Comparison of ENCODE assay signal across 17 mouse cellular contexts in the genomic region with DNA sequence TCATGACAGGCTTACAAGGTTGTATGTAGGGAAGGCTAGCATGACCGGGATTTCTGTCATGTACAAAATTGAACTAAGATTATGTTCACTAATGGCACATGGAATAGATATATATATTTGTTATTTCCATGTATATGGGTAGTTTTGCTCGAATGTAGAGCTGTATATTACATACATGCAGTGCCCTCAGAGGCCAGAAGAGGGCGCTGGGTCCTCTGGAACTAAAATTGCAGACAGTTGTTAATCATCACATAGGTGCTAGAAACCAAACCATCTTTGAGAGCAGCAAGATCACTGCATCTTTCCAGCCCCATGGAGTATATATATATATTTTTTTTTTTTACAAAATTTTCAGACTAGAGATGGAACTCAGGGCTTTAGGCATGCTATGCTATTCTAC. TPM values are rescaled to one million over a fixed set of nuclear protein-coding genes. Genes with fewer than 3 reads are reported as not detected.
DNase-seq lines count a peak whose midpoint lies in the region; ATAC-seq and TF ChIP-seq lines count a peak whose summit lies in the region.
"Had no signal": no experiment of that assay in that cellular context is flagged by ENCODE, and none has a peak within 500 bp of the region (broad histone marks: within the 10 kb centered on the region; RNA-seq: fewer than 3 reads in every experiment).

No protein-coding gene starts in this region.

- no peaks in the 10 kb centered on the region for H3K9me3 ChIP-seq in kidney, postnatal 0 days (replicated peaks; ENCODE audit: low read length)
- H3K9me3 ChIP-seq in kidney, embryonic 16.5 days (ENCODE audit: low read length): no peaks in the 10 kb centered on the region
- H3K9me3 ChIP-seq: embryonic facial prominence, embryonic 15.5 days; liver, embryonic 13.5 days; midbrain, embryonic 13.5 days; neural tube, embryonic 15.5 days had no signal

- H3K27ac ChIP-seq in kidney, postnatal 0 days: no peak overlapping the region
- no peak overlapping the region for H3K27ac ChIP-seq in kidney, embryonic 16.5 days (ENCODE audit: low read length)
- no peak overlapping the region for H3K27ac ChIP-seq in bone marrow, adult 2 months (ENCODE audit: control insufficient read depth, insufficient read depth, low read depth, low read length, poor library complexity)
- H3K27ac ChIP-seq: embryonic facial prominence, embryonic 15.5 days; liver, embryonic 13.5 days; midbrain, embryonic 13.5 days; neural tube, embryonic 15.5 days had no signal

- no peak overlapping the region for H3K9ac ChIP-seq in kidney, postnatal 0 days (ENCODE audit: low read depth, low read length)
- H3K9ac ChIP-seq in kidney, embryonic 16.5 days (replicated peaks; ENCODE audit: low read length): no peak overlapping the region
- H3K9ac ChIP-seq: embryonic facial prominence, embryonic 15.5 days; liver, embryonic 13.5 days; midbrain, embryonic 13.5 days; neural tube, embryonic 15.5 days had no signal

- no peak overlapping the region for H3K4me2 ChIP-seq in kidney, postnatal 0 days (ENCODE audit: low read length)
- no peak overlapping the region for H3K4me2 ChIP-seq in kidney, embryonic 16.5 days (replicated peaks; ENCODE audit: low read depth, low read length)
- H3K4me2 ChIP-seq: embryonic facial prominence, embryonic 15.5 days; liver, embryonic 13.5 days; midbrain, embryonic 13.5 days; neural tube, embryonic 15.5 days had no signal

- no peak for TF ChIP-seq POLR2A in bone marrow, adult 2 months (IDR thresholded peaks at IDR 0.05; ENCODE audit: borderline replicate concordance, control insufficient read depth, low read depth, low read length)

- H3K36me3 ChIP-seq in kidney, postnatal 0 days (ENCODE audit: insufficient read depth, low read length): no peaks in the 10 kb centered on the region
- H3K36me3 ChIP-seq in kidney, embryonic 16.5 days (ENCODE audit: insufficient read depth, low read length): 0 out of 2 replicates have a peak, but pooled peaks cover 10% of the 10 kb centered on the region
- H3K36me3 ChIP-seq: liver, embryonic 13.5 days had no signal

- peak; percentile 59 for TF ChIP-seq CTCF in kidney, postnatal 0 days (IDR thresholded peaks at IDR 0.05; ENCODE audit: low read depth)
- peak; percentile 36; the same call in 1 of the 2 replicates for TF ChIP-seq CTCF in bone marrow, adult 2 months (IDR thresholded peaks at IDR 0.05; ENCODE audit: control insufficient read depth, insufficient read depth, low read length)

- H3K4me1 ChIP-seq in kidney, postnatal 0 days (replicated peaks; ENCODE audit: insufficient read depth, low read length): no peaks in the 10 kb centered on the region
- H3K4me1 ChIP-seq in kidney, embryonic 16.5 days (ENCODE audit: insufficient read depth, low read length): no peaks in the 10 kb centered on the region
- H3K4me1 ChIP-seq in bone marrow, adult 2 months (ENCODE audit: control insufficient read depth, insufficient read depth, low read length): no peaks in the 10 kb centered on the region; the same call in none of the 2 replicates
- H3K4me1 ChIP-seq: embryonic facial prominence, embryonic 15.5 days; liver, embryonic 13.5 days; midbrain, embryonic 13.5 days; neural tube, embryonic 15.5 days had no signal

- 54% methylated on average over 3 of the region's 3 CpGs for WGBS in kidney, postnatal 0 days
- 54% methylated on average over 3 of the region's 3 CpGs for WGBS in kidney, embryonic 16.5 days
- 44% methylated on average over 3 of the region's 3 CpGs for WGBS in bone marrow, adult 2 months

- no peaks in the 10 kb centered on the region for H3K27me3 ChIP-seq in kidney, postnatal 0 days (ENCODE audit: insufficient read depth, low read length)
- H3K27me3 ChIP-seq in kidney, embryonic 16.5 days (ENCODE audit: insufficient read depth, low read length): no peaks in the 10 kb centered on the region
- H3K27me3 ChIP-seq: embryonic facial prominence, embryonic 15.5 days; liver, embryonic 13.5 days; midbrain, embryonic 13.5 days; neural tube, embryonic 15.5 days; Patski had no signal

- ATAC-seq in kidney, postnatal 0 days (replicated peaks; ENCODE audit: low FRiP score, low read depth): no peak
- ATAC-seq in kidney, embryonic 16.5 days (ENCODE audit: low FRiP score, low TSS enrichment): no peak
- ATAC-seq in frontal cortex, adult (ENCODE audit: low TSS enrichment): no peak
- ATAC-seq: midbrain, embryonic 13.5 days; Patski had no signal

- no peak for DNase-seq in kidney, postnatal 0 days (ENCODE audit: low spot score)
- peak; percentile 25 for DNase-seq in thymus, postnatal 0 days (ENCODE audit: low spot score)
- DNase-seq in thymus, adult 18-20 months: no peak
- DNase-seq in ovary, postnatal 14 days (ENCODE audit: low spot score): no peak
- DNase-seq: cerebellum, postnatal 25 days; heart, adult 11 months; heart, postnatal 4 days; kidney, adult 18-20 months; liver, embryonic 13.5 days had no signal

- no peak overlapping the region for H3K4me3 ChIP-seq in kidney, postnatal 0 days (replicated peaks; ENCODE audit: low read depth, low read length)
- H3K4me3 ChIP-seq in kidney, embryonic 16.5 days (ENCODE audit: low read length): no peak overlapping the region
- H3K4me3 ChIP-seq in bone marrow, adult 2 months (replicated peaks; ENCODE audit: control insufficient read depth, low read depth, low read length): no peak overlapping the region
- H3K4me3 ChIP-seq: embryonic facial prominence, embryonic 15.5 days; liver, embryonic 13.5 days; midbrain, embryonic 13.5 days; neural tube, embryonic 15.5 days had no signal

RNA-seq across cellular contexts. Expression of a gene that starts 11.7 kb away (rescaled TPM):
- 43.9 and 45.4 TPM in 2 replicates for polyA plus RNA-seq in kidney, postnatal 0 days (2015; fragmentation: Nextera tagmentation; extraction: Ambion mirVana)
- polyA plus RNA-seq in kidney, embryonic 16.5 days (2015; fragmentation: Nextera tagmentation; extraction: Ambion mirVana): 44.8 and 47.5 TPM in 2 replicates
- polyA plus RNA-seq in thymus, postnatal 0 days (2015; fragmentation: Nextera tagmentation; extraction: Ambion mirVana): 424 and 433 TPM in 2 replicates
- 2.4 and 6.5 TPM in 2 replicates for polyA plus RNA-seq in bone marrow, adult 2 months (2011; ENCODE audit: insufficient read depth, insufficient read length, low replicate concordance, missing spikeins)

RNA-seq across cellular contexts. Expression of a gene that starts 12.5 kb away (rescaled TPM):
- 9.2 and 9.4 TPM in 2 replicates for polyA plus RNA-seq in kidney, postnatal 0 days (2015; fragmentation: Nextera tagmentation; extraction: Ambion mirVana)
- 8.8 and 9.0 TPM in 2 replicates for polyA plus RNA-seq in kidney, embryonic 16.5 days (2015; fragmentation: Nextera tagmentation; extraction: Ambion mirVana)
- 5.3 and 5.9 TPM in 2 replicates for polyA plus RNA-seq in thymus, postnatal 0 days (2015; fragmentation: Nextera tagmentation; extraction: Ambion mirVana)
- 0.97 TPM in 1 of 2 replicates, not detected in the other for polyA plus RNA-seq in bone marrow, adult 2 months (2011; ENCODE audit: insufficient read depth, insufficient read length, low replicate concordance, missing spikeins)

RNA-seq across cellular contexts. Expression of a gene that starts 13.1 kb away (rescaled TPM):
- 219 and 254 TPM in 2 replicates for polyA plus RNA-seq in kidney, postnatal 0 days (2015; fragmentation: Nextera tagmentation; extraction: Ambion mirVana)
- 206 and 211 TPM in 2 replicates for polyA plus RNA-seq in kidney, embryonic 16.5 days (2015; fragmentation: Nextera tagmentation; extraction: Ambion mirVana)
- 154 and 164 TPM in 2 replicates for polyA plus RNA-seq in thymus, postnatal 0 days (2015; fragmentation: Nextera tagmentation; extraction: Ambion mirVana)
- polyA plus RNA-seq in bone marrow, adult 2 months (2011; ENCODE audit: insufficient read depth, insufficient read length, low replicate concordance, missing spikeins): 61.0 and 109 TPM in 2 replicates

RNA-seq across cellular contexts. Expression of a gene that starts 17.4 kb away (rescaled TPM):
- not detected in 2 replicates for polyA plus RNA-seq in kidney, postnatal 0 days (2015; fragmentation: Nextera tagmentation; extraction: Ambion mirVana)
- polyA plus RNA-seq in kidney, embryonic 16.5 days (2015; fragmentation: Nextera tagmentation; extraction: Ambion mirVana): not detected in 2 replicates
- polyA plus RNA-seq in thymus, postnatal 0 days (2015; fragmentation: Nextera tagmentation; extraction: Ambion mirVana): 0.17 and 0.85 TPM in 2 replicates
- not detected in 2 replicates for polyA plus RNA-seq in bone marrow, adult 2 months (2011; ENCODE audit: insufficient read depth, insufficient read length, low replicate concordance, missing spikeins)
- polyA plus RNA-seq: embryonic facial prominence, embryonic 15.5 days; frontal cortex, adult 2 months; liver, embryonic 13.5 days; midbrain, embryonic 13.5 days; neural tube, embryonic 15.5 days had no signal

RNA-seq across cellular contexts. Expression of a gene that starts 23.3 kb away (rescaled TPM):
- polyA plus RNA-seq in kidney, postnatal 0 days (2015; fragmentation: Nextera tagmentation; extraction: Ambion mirVana): 15.5 and 15.8 TPM in 2 replicates
- polyA plus RNA-seq in kidney, embryonic 16.5 days (2015; fragmentation: Nextera tagmentation; extraction: Ambion mirVana): 21.7 and 22.3 TPM in 2 replicates
- polyA plus RNA-seq in thymus, postnatal 0 days (2015; fragmentation: Nextera tagmentation; extraction: Ambion mirVana): 8.7 and 9.1 TPM in 2 replicates
- polyA plus RNA-seq in bone marrow, adult 2 months (2011; ENCODE audit: insufficient read depth, insufficient read length, low replicate concordance, missing spikeins): 2.1 and 3.7 TPM in 2 replicates
